Mouse (Mus musculus) MEL (cell line): Measurements from ENCODE around the gene Tap2. TPM values are rescaled to one million over a fixed set of nuclear protein-coding genes. Genes with fewer than 3 reads are reported as not detected.

Experiments
- DNase-seq: peaks from one replicate; pipeline ENCODE4 v3.0.0; 2011; ENCODE audit warnings: low read depth, low spot score
- H3K27ac ChIP-seq: 2 replicates; pipeline ENCODE4 v1.5.1; 2012; ENCODE audit warnings: low read depth, mild to moderate bottlenecking, control low read depth, low read length, moderate library complexity; ENCODE audit not compliant: control insufficient read depth
- H3K27me3 ChIP-seq, 2 experiments: fragments of 150-350 bp in 1 of 2; sonication (generic) in 1 of 2; 2 replicates each; pipeline ENCODE4 v1.6.1; 2012; ENCODE audit warnings: low read length in 2 of 2, mild to moderate bottlenecking in 2 of 2, improper control_type of control experiment in 1 of 2, moderate library complexity in 1 of 2; ENCODE audit not compliant: insufficient read depth in 2 of 2, control insufficient read depth in 1 of 2
- H3K36me3 ChIP-seq, 2 experiments: 2 replicates each; pipeline ENCODE4 v1.6.1; 2012 to 2014; ENCODE audit warnings: low read length in 2 of 2, improper control_type of control experiment in 1 of 2, inconsistent platforms in 1 of 2, mild to moderate bottlenecking in 1 of 2; ENCODE audit not compliant: insufficient read depth in 2 of 2, control insufficient read depth in 1 of 2
- H3K4me1 ChIP-seq, 2 experiments: fragments of 150-350 bp in 1 of 2; sonication (generic) in 1 of 2; 2 replicates each; pipeline ENCODE4 v1.6.1; 2012; ENCODE audit warnings: low read length in 2 of 2, improper control_type of control experiment in 1 of 2, mild to moderate bottlenecking in 1 of 2; ENCODE audit not compliant: insufficient read depth in 2 of 2, control insufficient read depth in 1 of 2
- H3K4me3 ChIP-seq, 2 experiments: fragments of 150-350 bp in 1 of 2; sonication (generic) in 1 of 2; 2 replicates each; pipeline ENCODE4 v1.5.1; 2012; ENCODE audit warnings: low read depth in 2 of 2, low read length in 2 of 2, mild to moderate bottlenecking in 2 of 2, moderate library complexity in 2 of 2, control low read depth in 1 of 2, improper control_type of control experiment in 1 of 2; ENCODE audit not compliant: control insufficient read depth in 1 of 2, insufficient read depth in 1 of 2
- H3K79me2 ChIP-seq: 2 replicates; pipeline ENCODE4 v1.6.1; 2012; ENCODE audit warnings: mild to moderate bottlenecking, low read length, moderate library complexity; ENCODE audit not compliant: control insufficient read depth, poor library complexity, insufficient read depth
- H3K9ac ChIP-seq: 2 replicates; pipeline ENCODE4 v1.6.1; 2012; ENCODE audit warnings: low read depth, mild to moderate bottlenecking, control low read depth, low read length, moderate library complexity; ENCODE audit not compliant: control insufficient read depth, poor library complexity, severe bottlenecking
- H3K9me3 ChIP-seq: fragments of 150-350 bp; sonication (generic); replicated peaks from 2 replicates; pipeline ENCODE4 v1.6.1; 2012; ENCODE audit warnings: mild to moderate bottlenecking, low read length, improper control_type of control experiment, moderate library complexity; ENCODE audit not compliant: insufficient read depth
- BHLHE40 ChIP-seq: IDR thresholded peaks from 2 replicates; pipeline ENCODE4 v1.6.1; 2012; ENCODE audit warnings: low read depth, mild to moderate bottlenecking, inconsistent platforms, low read length, improper control_type of control experiment, borderline replicate concordance
- CHD2 ChIP-seq: IDR thresholded peaks from 2 replicates; pipeline ENCODE4 v1.6.1; 2011; ENCODE audit warnings: low read length, improper control_type of control experiment
- CTCF ChIP-seq, 3 experiments: IDR thresholded peaks in 2 of 3; conservative IDR thresholded peaks in 1 of 3; 2 replicates each; pipeline ENCODE4 v1.5.1; 2011 to 2012; ENCODE audit warnings: low read length in 3 of 3, low read depth in 2 of 3, mild to moderate bottlenecking in 2 of 3, improper control_type of control experiment in 1 of 3, inconsistent platforms in 1 of 3, mixed read lengths in 1 of 3, moderate library complexity in 1 of 3; ENCODE audit not compliant: control insufficient read depth in 1 of 3, insufficient read depth in 1 of 3, poor library complexity in 1 of 3, severe bottlenecking in 1 of 3
- E2F4 ChIP-seq: IDR thresholded peaks from 2 replicates; pipeline ENCODE4 v1.6.1; 2011; ENCODE audit warnings: low read depth, low read length, improper control_type of control experiment, borderline replicate concordance
- ELF1 ChIP-seq: IDR thresholded peaks from 2 replicates; pipeline ENCODE4 v1.6.1; 2014; ENCODE audit warnings: low read depth, mild to moderate bottlenecking, inconsistent platforms, low read length, improper control_type of control experiment, moderate library complexity
- ETS1 ChIP-seq: IDR thresholded peaks from 2 replicates; pipeline ENCODE4 v1.6.1; 2012; ENCODE audit warnings: low read depth, mild to moderate bottlenecking, inconsistent platforms, low read length, improper control_type of control experiment, moderate library complexity
- GATA1 ChIP-seq: IDR thresholded peaks from 2 replicates; pipeline ENCODE4 v1.6.1; 2011; ENCODE audit warnings: low read depth, low read length, improper control_type of control experiment
- JUND ChIP-seq: IDR thresholded peaks from 2 replicates; pipeline ENCODE4 v1.6.1; 2011; ENCODE audit warnings: low read depth, mild to moderate bottlenecking, improper control_type of control experiment, low read length
- KAT2A ChIP-seq: conservative IDR thresholded peaks from 2 replicates; pipeline ENCODE4 v1.6.1; 2012; ENCODE audit warnings: low read depth, low read length, improper control_type of control experiment, inconsistent platforms
- MAFK ChIP-seq: IDR thresholded peaks from 2 replicates; pipeline ENCODE4 v1.6.1; 2011; ENCODE audit warnings: low read depth, mild to moderate bottlenecking, low read length, improper control_type of control experiment, borderline replicate concordance
- MAX ChIP-seq: IDR thresholded peaks from 2 replicates; pipeline ENCODE4 v1.6.1; 2011; ENCODE audit warnings: low read length, improper control_type of control experiment
- MEF2A ChIP-seq: IDR thresholded peaks from 2 replicates; pipeline ENCODE4 v1.6.1; 2014; ENCODE audit warnings: low read depth, mild to moderate bottlenecking, inconsistent platforms, low read length, improper control_type of control experiment; ENCODE audit not compliant: poor library complexity, insufficient replicate concordance, severe bottlenecking; ENCODE audit errors: extremely low read depth
- MXI1 ChIP-seq: IDR thresholded peaks from 2 replicates; pipeline ENCODE4 v1.6.1; 2011; ENCODE audit warnings: mild to moderate bottlenecking, low read depth, low read length, improper control_type of control experiment
- MYB ChIP-seq: IDR thresholded peaks from 2 replicates; pipeline ENCODE4 v1.6.1; 2011; ENCODE audit warnings: mild to moderate bottlenecking, low read depth, low read length, improper control_type of control experiment
- MYC ChIP-seq: IDR thresholded peaks from 2 replicates; pipeline ENCODE4 v1.6.1; 2011; ENCODE audit warnings: low read depth, mild to moderate bottlenecking, low read length, improper control_type of control experiment, moderate library complexity
- NELFE ChIP-seq: IDR thresholded peaks from 2 replicates; pipeline ENCODE4 v1.6.1; 2011; ENCODE audit warnings: low read depth, low read length, improper control_type of control experiment
- NRF1 ChIP-seq: IDR thresholded peaks from 2 replicates; pipeline ENCODE4 v1.6.1; 2014; ENCODE audit warnings: low read depth, mild to moderate bottlenecking, inconsistent platforms, low read length, improper control_type of control experiment, moderate library complexity; ENCODE audit not compliant: poor library complexity, insufficient read depth, severe bottlenecking
- POLR2A ChIP-seq, 2 experiments: IDR thresholded peaks; 2 replicates each; pipeline ENCODE4 v1.6.1; 2011 to 2012; ENCODE audit warnings: low read length in 2 of 2, mild to moderate bottlenecking in 2 of 2, control low read depth in 1 of 2, improper control_type of control experiment in 1 of 2, low read depth in 1 of 2, moderate library complexity in 1 of 2; ENCODE audit not compliant: control insufficient read depth in 1 of 2, insufficient read depth in 1 of 2, poor library complexity in 1 of 2
- POLR2AphosphoS2 ChIP-seq: IDR thresholded peaks from 2 replicates; pipeline ENCODE4 v1.6.1; 2011; ENCODE audit warnings: low read length, improper control_type of control experiment
- POLR2AphosphoS5 ChIP-seq: IDR thresholded peaks from 2 replicates; pipeline ENCODE4 v1.6.1; 2012; ENCODE audit warnings: low read depth, borderline replicate concordance, mild to moderate bottlenecking, inconsistent platforms, low read length, moderate library complexity, mixed read lengths
- RAD21 ChIP-seq: IDR thresholded peaks from 2 replicates; pipeline ENCODE4 v1.6.1; 2011; ENCODE audit warnings: mild to moderate bottlenecking, low read depth, low read length, improper control_type of control experiment
- RCOR1 ChIP-seq: IDR thresholded peaks from 2 replicates; pipeline ENCODE4 v1.6.1; 2012; ENCODE audit warnings: low read depth, mild to moderate bottlenecking, inconsistent platforms, low read length, improper control_type of control experiment
- SIN3A ChIP-seq: IDR thresholded peaks from 2 replicates; pipeline ENCODE4 v1.6.1; 2012; ENCODE audit warnings: low read length, improper control_type of control experiment, inconsistent platforms
- SMC3 ChIP-seq: IDR thresholded peaks from 2 replicates; pipeline ENCODE4 v1.6.1; 2011; ENCODE audit warnings: low read depth, low read length, improper control_type of control experiment
- TCF12 ChIP-seq: IDR thresholded peaks from 2 replicates; pipeline ENCODE4 v1.6.1; 2014; ENCODE audit warnings: low read depth, mild to moderate bottlenecking, inconsistent platforms, low read length, improper control_type of control experiment, moderate library complexity
- USF1 ChIP-seq: IDR thresholded peaks from 2 replicates; pipeline ENCODE4 v1.6.1; 2014; ENCODE audit warnings: low read depth, mild to moderate bottlenecking, inconsistent platforms, low read length, improper control_type of control experiment, moderate library complexity
- ZC3H11A ChIP-seq: IDR thresholded peaks from 2 replicates; pipeline ENCODE4 v1.6.1; 2012; ENCODE audit warnings: low read depth, mild to moderate bottlenecking, inconsistent platforms, low read length, improper control_type of control experiment
- ZNF384 ChIP-seq: IDR thresholded peaks from 2 replicates; pipeline ENCODE4 v1.6.1; 2012; ENCODE audit warnings: low read depth, mild to moderate bottlenecking, inconsistent platforms, low read length, improper control_type of control experiment
- polyA plus RNA-seq, 2 experiments: library from polyadenylated mRNA; stranded (reverse) in 1 of 2; unstranded in 1 of 2; fragments of >175 nt in 1 of 2; fragments of >200 nt in 1 of 2; gene quantifications; 2 replicates each; pipeline versions ENCODE4 v1.2.1 to v1.2.4; 2012; ENCODE audit warnings: low replicate concordance in 2 of 2, low read depth in 1 of 2; ENCODE audit not compliant: insufficient read length in 2 of 2, insufficient read depth in 1 of 2, missing spikeins in 1 of 2
- total RNA-seq: library from RNA; depleted of rRNA; stranded (reverse); fragments of 300-350 nt; gene quantifications from 2 replicates; pipeline ENCODE4 v1.2.3, GENCODE M21; 2012

Tap2 gene
- total and polyA plus RNA-seq, 3 experiments = 48.5 to 63.0 TPM; not detected in 1

GRCm38 (mm10) chr17:34165033-34165730 lies 38.1 kb upstream of the Tap2 start (continued):
- TF ChIP-seq POLR2AphosphoS5 (no peak), NELFE (peak; percentile 41; the same call in 1 of the 2 replicates), KAT2A (no peak)

DNA sequence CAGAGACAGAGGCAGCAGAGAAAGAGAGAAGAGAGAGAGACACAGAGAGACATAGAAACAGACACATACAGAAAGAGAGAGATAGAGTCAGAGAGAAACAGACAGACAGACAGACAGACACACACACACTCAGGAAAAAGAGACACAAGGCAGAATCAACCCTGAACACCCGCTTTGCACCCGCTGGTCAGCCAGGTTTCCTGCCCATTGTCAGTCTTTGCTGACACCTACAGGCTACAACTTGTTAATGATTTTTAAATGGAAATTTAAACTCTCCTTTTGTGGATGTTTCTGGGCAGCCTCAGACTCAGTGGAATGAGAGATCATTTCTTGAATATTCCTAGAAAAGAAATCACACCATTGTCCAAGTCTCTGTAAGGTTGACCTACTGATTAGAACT lies 34.0 kb upstream of the Tap2 start:
- peak; percentile 92 for TF ChIP-seq ZC3H11A
- peak; percentile 42 to 86 (median 74) for TF ChIP-seq CTCF (IDR thresholded peaks at IDR 0.05 in 2 of 3, conservative IDR thresholded peaks at IDR 0.05 in 1 of 3; ENCODE audit: control insufficient read depth in 1 of 3, insufficient read depth in 1 of 3, low read depth in 2 of 3, low read length in 3 of 3, poor library complexity in 1 of 3, severe bottlenecking in 1 of 3)
- TF ChIP-seq MAFK = no peak
- no peak for TF ChIP-seq E2F4
- TF ChIP-seq MEF2A = no peak
- TF ChIP-seq GATA1 = no peak
- no peak for TF ChIP-seq MYC
- no peak for TF ChIP-seq KAT2A
- TF ChIP-seq JUND = peak; percentile 33; the same call in 1 of the 2 replicates
- TF ChIP-seq MXI1 = no peak
- TF ChIP-seq NRF1 = no peak
- TF ChIP-seq USF1 = no peak
- no peak for TF ChIP-seq MYB
- no peak for TF ChIP-seq NELFE
- no peak for TF ChIP-seq RCOR1
- no peak for TF ChIP-seq ZNF384
- peak; percentile 60; the same call in 1 of the 2 replicates for TF ChIP-seq SIN3A
- TF ChIP-seq POLR2A (IDR thresholded peaks at IDR 0.05; ENCODE audit: control insufficient read depth in 1 of 2, insufficient read depth in 1 of 2, low read depth in 1 of 2, low read length in 2 of 2, poor library complexity in 1 of 2) = no peak
- no peak for TF ChIP-seq ELF1
- TF ChIP-seq SMC3 = peak; percentile 86
- no peak for TF ChIP-seq MAX
- TF ChIP-seq ETS1 = no peak
- peak; percentile 88 for TF ChIP-seq RAD21
- TF ChIP-seq TCF12 = no peak
- no peak for TF ChIP-seq POLR2AphosphoS2
- no peak for TF ChIP-seq BHLHE40
- TF ChIP-seq CHD2 = no peak
- Histone ChIP-seq H3K36me3 (peaks cover 0 to 3% of the 10 kb centered on the region in 2 experiments; a peak in 2 of 4 replicates), H3K27ac (no peak overlapping the region), H3K79me2 (no peaks in the 10 kb centered on the region), H3K9ac (no peak overlapping the region), H3K4me3 (no peak overlapping the region), H3K4me1 (peaks cover 2 to 6% of the 10 kb centered on the region in 2 experiments; a peak in 3 of 4 replicates), H3K27me3 (no peaks in the 10 kb centered on the region), H3K9me3 (no peaks in the 10 kb centered on the region)
- peak; percentile 85 for DNase-seq
